Mouse (Mus musculus) spleen, postnatal 10 days (tissue): ENCODE measurements around the gene Ly6g5c.

ENCODE experiments used
- DNase-seq, 2 experiments: peaks; one replicate each; pipeline ENCODE4 v3.0.0; 2021 to 2022; ENCODE audit warnings: low spot score in 2 of 2

The Ly6g5c gene

DNA sequence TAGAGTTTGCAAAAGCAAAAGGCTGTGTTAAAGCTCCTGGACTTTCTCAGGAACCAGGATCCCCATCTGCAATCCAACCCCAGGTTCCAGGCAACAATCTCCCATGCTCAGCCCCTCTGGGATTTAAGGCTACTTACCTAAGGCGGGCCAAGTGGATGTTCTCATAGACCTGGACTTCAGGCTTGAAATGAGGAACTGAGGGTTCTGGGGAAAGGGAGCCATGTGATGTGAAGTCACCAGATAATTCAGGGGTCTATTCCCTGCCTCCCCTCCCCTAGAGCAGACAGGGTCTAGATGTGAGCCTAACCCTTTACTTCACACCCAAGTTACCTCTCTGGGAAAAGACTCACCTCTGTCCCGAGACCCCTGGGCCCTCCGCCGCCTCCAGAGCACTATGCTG, 27.4 kb upstream of the Ly6g5c start:
- DNase-seq, result no peak

- DNase-seq, result no peak
Observed at GRCm38 (mm10) chr17:35082841-35083576, 25.1 kb upstream of the Ly6g5c start.

- DNase-seq, result no peak
Observed at GRCm38 (mm10) chr17:35083929-35084497, 24.1 kb upstream of the Ly6g5c start.

GRCm38 (mm10) chr17:35085208-35085865, 22.7 kb upstream of the Ly6g5c start, which contains the start of gene Ly6g6f:
TSS of gene Ly6g6f (minus strand) at chr17:35085610.
- no peak for DNase-seq

GRCm38 (mm10) chr17:35088151-35088550, 19.9 kb upstream of the Ly6g5c start:
- DNase-seq, result no peak

GRCm38 (mm10) chr17:35088825-35089644, 19.0 kb upstream of the Ly6g5c start, which contains the start of gene Abhd16a:
TSS of gene Abhd16a (plus strand) at chr17:35089263.
- peak; percentile 95 to 98 for DNase-seq

- DNase-seq, result peak; percentile 56 to 72
Observed at GRCm38 (mm10) chr17:35090166-35090932, 17.7 kb upstream of the Ly6g5c start.

- no peak for DNase-seq
Observed at GRCm38 (mm10) chr17:35092403-35093198, 15.5 kb upstream of the Ly6g5c start.

DNA sequence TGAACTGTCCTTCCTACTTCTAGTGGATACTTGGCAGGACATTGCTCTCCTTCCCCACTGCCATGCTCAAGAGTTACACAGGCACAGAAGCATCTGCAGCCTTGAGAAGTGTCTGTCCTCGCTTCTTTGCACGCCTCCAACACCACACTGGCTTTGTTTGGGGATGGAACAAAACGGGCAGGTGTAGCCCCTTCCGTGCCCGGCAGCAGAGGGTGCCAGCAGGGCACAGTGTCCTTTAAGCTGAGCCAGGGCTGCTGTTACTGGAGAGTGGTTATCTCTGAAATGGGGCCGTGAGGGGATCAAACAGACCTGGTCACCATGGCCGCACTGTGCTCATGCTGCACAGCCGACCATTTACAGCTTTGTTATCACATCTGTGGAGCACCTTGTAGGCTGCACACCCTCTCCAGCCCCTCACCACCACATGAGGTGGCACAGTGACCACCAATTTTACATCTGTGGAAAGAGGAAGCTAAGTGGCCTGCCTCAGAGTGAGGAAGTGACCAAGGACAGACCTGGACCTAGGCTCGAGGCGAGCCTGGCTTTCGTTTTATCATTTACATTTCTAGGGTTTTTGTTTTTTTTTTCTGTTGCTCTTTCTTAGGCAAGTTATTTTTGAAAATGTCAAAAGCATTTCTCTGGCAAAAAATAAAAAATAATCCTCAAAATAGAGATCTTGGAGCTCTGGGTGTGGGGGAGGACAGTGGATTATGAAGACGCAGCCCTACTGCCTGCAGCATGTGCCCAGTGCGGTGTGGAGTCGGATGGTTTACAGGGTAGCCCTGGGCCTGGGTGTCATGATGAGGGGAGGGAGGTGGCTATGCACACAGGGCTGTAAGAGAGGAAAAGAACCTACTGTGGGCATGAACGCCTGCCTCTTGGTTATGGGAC, 13.4 kb upstream of the Ly6g5c start:
- DNase-seq, result no peak

GRCm38 (mm10) chr17:35096597-35096996, 11.5 kb upstream of the Ly6g5c start:
- DNase-seq, result no peak

DNA sequence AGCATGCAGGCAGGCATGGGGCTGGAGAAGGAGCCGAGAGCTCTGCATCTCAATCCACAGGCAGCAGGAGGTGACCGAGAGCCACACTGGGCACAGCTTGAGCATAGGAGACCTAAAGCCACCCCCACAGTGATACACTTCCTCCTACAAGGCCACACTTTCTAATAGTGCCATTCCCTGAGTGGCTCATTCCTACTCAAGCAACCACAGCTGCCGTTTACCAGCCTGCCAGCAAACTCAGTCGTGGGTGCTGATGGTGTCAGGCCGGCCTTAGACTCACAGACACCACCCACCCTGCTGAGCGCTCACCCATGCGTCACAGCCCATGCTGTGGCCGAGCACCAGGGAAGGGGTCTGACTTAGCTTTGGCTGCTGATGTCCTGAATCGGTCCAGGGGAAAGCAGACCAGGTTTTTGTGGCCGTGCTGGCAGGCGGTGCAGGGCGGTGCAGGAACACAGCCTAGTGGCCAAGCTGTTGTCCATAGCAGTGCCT, 10.9 kb upstream of the Ly6g5c start:
- DNase-seq, result peak in 1 of 2 experiments; percentile 72

- no peak for DNase-seq
Observed at GRCm38 (mm10) chr17:35100196-35100765, 7.8 kb upstream of the Ly6g5c start.

- DNase-seq, result no peak
Observed at GRCm38 (mm10) chr17:35101161-35101560, 6.9 kb upstream of the Ly6g5c start.

GRCm38 (mm10) chr17:35102299-35102698, 5.8 kb upstream of the Ly6g5c start:
- DNase-seq, result no peak

GRCm38 (mm10) chr17:35103221-35103690, 4.8 kb upstream of the Ly6g5c start:
- peak; percentile 50 to 52 for DNase-seq

GRCm38 (mm10) chr17:35104079-35104478, 4.0 kb upstream of the Ly6g5c start:
- peak in 1 of 2 experiments; percentile 45 for DNase-seq

- DNase-seq, result peak; percentile 36 to 57
Observed at GRCm38 (mm10) chr17:35104754-35105153, 3.3 kb upstream of the Ly6g5c start.

- DNase-seq, result peak; percentile 26 to 66
Observed at GRCm38 (mm10) chr17:35105740-35106389, 2.2 kb upstream of the Ly6g5c start.
